Mouse (Mus musculus) lung, adult 2 months (tissue): ENCODE data around the gene Ncbp1.

ENCODE experiments used
- CTCF ChIP-seq: fragments of 200-500 bp; IDR thresholded peaks from 2 replicates; pipeline ENCODE4 v1.5.1; 2011; ENCODE audit warnings: mild to moderate bottlenecking, low read length, control low read depth; ENCODE audit not compliant: insufficient read depth
- POLR2A ChIP-seq: fragments of 200-500 bp; IDR thresholded peaks from 2 replicates; pipeline ENCODE4 v1.6.1; 2011; ENCODE audit warnings: low read depth, mild to moderate bottlenecking, control low read depth, low read length, borderline replicate concordance; ENCODE audit errors: extremely low read depth

GRCm38 (mm10) chr4:46116544-46117175 lies 21.8 kb upstream of the Ncbp1 start:
- TF ChIP-seq CTCF (no peak), POLR2A (no peak)
